Mouse (Mus musculus) cortical plate, adult 2 months (tissue): ENCODE results near the gene Cenpb.

Experiments used
- CTCF ChIP-seq: fragments of 200-500 bp; IDR thresholded peaks from 2 replicates; pipeline ENCODE4 v1.5.1; 2011; ENCODE audit warnings: mild to moderate bottlenecking, control low read depth, low read length; ENCODE audit not compliant: insufficient read depth; ENCODE audit errors: extremely low read depth
- POLR2A ChIP-seq: fragments of 200-500 bp; IDR thresholded peaks from 2 replicates; pipeline ENCODE4 v1.6.1; 2011; ENCODE audit warnings: mild to moderate bottlenecking, low read length, control low read depth; ENCODE audit not compliant: insufficient read depth; ENCODE audit errors: extremely low read depth

GRCm38 (mm10) chr2:131148353-131149253, 31.3 kb downstream of the Cenpb start:
- TF ChIP-seq CTCF, result no peak
- TF ChIP-seq POLR2A, result no peak
